Mouse (Mus musculus): Measurements from ENCODE around the gene Sh3bgrl3.

GRCm38 (mm10) chr4:134094923-134095547 lies 33.6 kb downstream of the Sh3bgrl3 start, which contains the start of gene Cd52:
- TF ChIP-seq CTCF (IDR thresholded peaks at IDR 0.05; ENCODE audit: low read depth) (no peak), EP300 (IDR thresholded peaks at IDR 0.05; ENCODE audit: low read depth) (no peak)

Measured in liver, postnatal 0 days (tissue).